Mouse (Mus musculus): ENCODE results near the gene Prss43. TPM values are rescaled to one million over a fixed set of nuclear protein-coding genes. Genes with fewer than 3 reads are reported as not detected.

Gene Prss43
- not detected for total RNA-seq (2021)
- long read RNA-seq, experiment 1 = 0 reads
- long read RNA-seq, experiment 2 = 0 reads

- no peak for DNase-seq
- no peak within 1 kb of the TSS for H3K4me3 ChIP-seq
- TF ChIP-seq CTCF (IDR thresholded peaks at IDR 0.05) = no peak
- intact Hi-C loops (cut with DNase I) = no loop called here
- no peak within 1 kb of the TSS for H3K27ac ChIP-seq
Observed at GRCm38 (mm10) chr9:110826390-110826789, at the start of gene Prss43. Gene Prss43, plus strand, starts transcription at chr9:110826690.

GRCm38 (mm10) chr9:110778100-110778499, 48.4 kb upstream of the Prss43 start:
- no peak overlapping the region for H3K4me3 ChIP-seq
- H3K27ac ChIP-seq = no peak overlapping the region
- intact Hi-C loops (cut with DNase I) = no loop called here
- TF ChIP-seq CTCF (IDR thresholded peaks at IDR 0.05) = no peak
- DNase-seq = no peak

GRCm38 (mm10) chr9:110778559-110778958, 47.9 kb upstream of the Prss43 start:
- Histone ChIP-seq H3K4me3 (no peak overlapping the region), H3K27ac (no peak overlapping the region)
- intact Hi-C loops (cut with DNase I) = no loop called here
- DNase-seq = no peak
- 0 out of 2 replicates have a peak, but pooled peaks have one; percentile 2 for TF ChIP-seq CTCF (IDR thresholded peaks at IDR 0.05)

GRCm38 (mm10) chr9:110779242-110779913, 47.1 kb upstream of the Prss43 start:
- H3K27ac ChIP-seq = no peak overlapping the region
- TF ChIP-seq CTCF (IDR thresholded peaks at IDR 0.05) = peak; percentile 26; the same call in 1 of the 2 replicates
- DNase-seq = no peak
- no peak overlapping the region for H3K4me3 ChIP-seq
- intact Hi-C loops (cut with DNase I) = no loop called here

GRCm38 (mm10) chr9:110781256-110781721, 45.2 kb upstream of the Prss43 start:
- TF ChIP-seq CTCF (IDR thresholded peaks at IDR 0.05) = peak; percentile 88
- Histone ChIP-seq H3K4me3 (peak overlapping the region; percentile 79), H3K27ac (peak overlapping the region; percentile 81)
- peak; percentile 97 for DNase-seq
- intact Hi-C loops (cut with DNase I) = loop anchor here (1.0 to 5.0 kb wide), 4 partner anchors 65 to 370 kb away; no protein-coding TSS in a partner anchor

GRCm38 (mm10) chr9:110781731-110782130, 44.8 kb upstream of the Prss43 start:
- no peak for TF ChIP-seq CTCF (IDR thresholded peaks at IDR 0.05)
- intact Hi-C loops (cut with DNase I) = loop anchor here (1.0 to 5.0 kb wide), 6 partner anchors 53 to 370 kb away; no protein-coding TSS in a partner anchor
- Histone ChIP-seq H3K27ac (peak overlapping the region; percentile 81), H3K4me3 (peak overlapping the region; percentile 79)
- peak; percentile 95 for DNase-seq

- intact Hi-C loops (cut with DNase I) = loop anchor here (2.0 to 5.0 kb wide), 2 partner anchors 55 to 151 kb away; no protein-coding TSS in a partner anchor
- Histone ChIP-seq H3K27ac (no peak overlapping the region), H3K4me3 (no peak overlapping the region)
- DNase-seq = no peak
- no peak for TF ChIP-seq CTCF (IDR thresholded peaks at IDR 0.05)
Observed at GRCm38 (mm10) chr9:110783611-110784010, 42.9 kb upstream of the Prss43 start.

- Histone ChIP-seq H3K4me3 (no peak overlapping the region), H3K27ac (no peak overlapping the region)
- intact Hi-C loops (cut with DNase I) = no loop called here
- no peak for DNase-seq
- TF ChIP-seq CTCF (IDR thresholded peaks at IDR 0.05) = no peak
Observed at GRCm38 (mm10) chr9:110788169-110788568, 38.3 kb upstream of the Prss43 start.

GRCm38 (mm10) chr9:110790462-110790861, 36.0 kb upstream of the Prss43 start:
- no peak for DNase-seq
- no peak for TF ChIP-seq CTCF (IDR thresholded peaks at IDR 0.05)
- no peak overlapping the region for H3K27ac ChIP-seq
- intact Hi-C loops (cut with DNase I) = no loop called here
- no peak overlapping the region for H3K4me3 ChIP-seq

- intact Hi-C loops (cut with DNase I) = no loop called here
- no peak overlapping the region for H3K4me3 ChIP-seq
- H3K27ac ChIP-seq = no peak overlapping the region
- no peak for DNase-seq
- no peak for TF ChIP-seq CTCF (IDR thresholded peaks at IDR 0.05)
Observed at GRCm38 (mm10) chr9:110797013-110797412, 29.5 kb upstream of the Prss43 start.

- TF ChIP-seq CTCF (IDR thresholded peaks at IDR 0.05) = no peak
- DNase-seq = no peak
- Histone ChIP-seq H3K27ac (no peak within 1 kb of the TSS), H3K4me3 (no peak within 1 kb of the TSS)
- intact Hi-C loops (cut with DNase I) = no loop called here
Observed at GRCm38 (mm10) chr9:110797866-110798265, 28.6 kb upstream of the Prss43 start, which contains the start of gene Prss42. Gene Prss42, plus strand, starts transcription at chr9:110798166.

- H3K4me3 ChIP-seq = no peak overlapping the region
- no peak for DNase-seq
Observed at GRCm38 (mm10) chr9:110800834-110801479, 25.5 kb upstream of the Prss43 start.

GRCm38 (mm10) chr9:110803294-110803693, 23.2 kb upstream of the Prss43 start:
- no peak overlapping the region for H3K4me3 ChIP-seq
- no peak for DNase-seq
- no peak overlapping the region for H3K27ac ChIP-seq
- no peak for TF ChIP-seq CTCF (IDR thresholded peaks at IDR 0.05)
- intact Hi-C loops (cut with DNase I) = no loop called here

More at GRCm38 (mm10) chr9:110800834-110801479, 25.5 kb upstream of the Prss43 start:
- no peak overlapping the region for H3K27ac ChIP-seq
- no peak for TF ChIP-seq CTCF (IDR thresholded peaks at IDR 0.05)
- intact Hi-C loops (cut with DNase I) = no loop called here

All from gastrocnemius, adult 2 months (tissue).